Comparison of ENCODE assay signal across 8 mouse cellular contexts in the genomic region with DNA sequence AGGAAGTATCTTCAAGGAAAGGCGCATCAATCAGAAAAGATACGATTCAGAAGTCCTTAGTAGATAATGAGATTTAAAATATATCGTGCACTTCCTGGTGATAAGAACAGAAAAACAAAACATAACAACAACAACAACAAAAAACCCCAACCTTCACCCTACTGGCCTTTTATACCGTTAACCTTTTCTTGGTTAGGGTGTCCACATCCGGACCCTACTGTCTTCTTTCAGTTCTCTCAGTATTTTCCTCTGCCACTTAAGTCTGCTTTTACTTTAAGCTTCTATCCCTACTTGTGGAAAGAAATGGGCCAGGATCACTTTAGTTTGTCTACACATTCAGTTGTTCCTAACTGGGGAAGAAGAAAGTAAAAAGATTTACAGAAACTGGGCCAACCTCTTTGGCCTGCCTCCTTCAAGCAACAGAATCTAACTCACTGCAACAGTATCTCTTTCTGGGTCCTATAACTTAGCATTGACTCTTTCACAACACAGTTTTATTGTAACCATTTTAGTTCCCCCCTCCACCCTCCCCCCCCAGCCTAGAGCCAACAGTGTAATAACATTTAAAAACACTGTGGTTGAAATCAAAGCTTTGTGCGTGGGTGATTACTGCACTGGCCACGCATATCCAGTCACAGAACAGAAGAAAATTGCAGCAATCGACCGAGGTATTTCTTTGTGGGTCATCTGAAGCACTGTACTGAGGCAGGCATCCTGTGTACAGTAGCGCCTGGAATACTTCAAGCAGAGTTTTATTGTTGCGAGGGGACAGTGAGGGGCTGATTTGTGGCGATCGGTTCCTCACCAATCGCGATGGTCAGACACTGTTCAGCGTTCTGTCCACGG. TPM values are rescaled to one million over a fixed set of nuclear protein-coding genes. Genes with fewer than 3 reads are reported as not detected.
DNase-seq lines count a peak whose midpoint lies in the region; ATAC-seq and TF ChIP-seq lines count a peak whose summit lies in the region.

No protein-coding gene starts in this region.

- H3K36me3 ChIP-seq in kidney, embryonic 14.5 days (ENCODE audit: control insufficient read depth, insufficient read depth, low read length): no peaks in the 10 kb centered on the region
- H3K36me3 ChIP-seq in hindbrain, embryonic 13.5 days: no peaks in the 10 kb centered on the region
- H3K36me3 ChIP-seq in midbrain, embryonic 12.5 days: no peaks in the 10 kb centered on the region

- peak overlapping the region; percentile 47 for H3K9ac ChIP-seq in kidney, embryonic 14.5 days (ENCODE audit: low read depth, low read length)
- peak overlapping the region; percentile 40; the same call in 1 of the 2 replicates for H3K9ac ChIP-seq in hindbrain, embryonic 13.5 days
- no peak overlapping the region; the same call in 1 of the 2 replicates for H3K9ac ChIP-seq in midbrain, embryonic 12.5 days (replicated peaks)

- peak overlapping the region; percentile 54 for H3K4me2 ChIP-seq in kidney, embryonic 14.5 days (replicated peaks; ENCODE audit: low read depth, low read length)
- H3K4me2 ChIP-seq in hindbrain, embryonic 13.5 days: peak overlapping the region; percentile 56
- peak overlapping the region; percentile 72 for H3K4me2 ChIP-seq in midbrain, embryonic 12.5 days (replicated peaks)

- ATAC-seq in kidney, embryonic 14.5 days (ENCODE audit: low FRiP score, low TSS enrichment): no peak
- peak; percentile 76 for ATAC-seq in hindbrain, embryonic 13.5 days (ENCODE audit: low FRiP score)
- ATAC-seq in midbrain, embryonic 12.5 days (ENCODE audit: low FRiP score, low read depth): no peak; the same call in 1 of the 2 replicates

- TF ChIP-seq CTCF in bone marrow, adult 2 months (IDR thresholded peaks at IDR 0.05; ENCODE audit: control insufficient read depth, insufficient read depth, low read length): no peak

- H3K27ac ChIP-seq in kidney, embryonic 14.5 days (ENCODE audit: low read depth, low read length): no peak overlapping the region
- H3K27ac ChIP-seq in bone marrow, adult 2 months (ENCODE audit: control insufficient read depth, insufficient read depth, low read depth, low read length, poor library complexity): no peak overlapping the region
- H3K27ac ChIP-seq in hindbrain, embryonic 13.5 days: peak overlapping the region; percentile 99
- H3K27ac ChIP-seq in midbrain, embryonic 12.5 days (replicated peaks): no peak overlapping the region

- H3K27me3 ChIP-seq in kidney, embryonic 14.5 days (ENCODE audit: control insufficient read depth, insufficient read depth, low read length): no peaks in the 10 kb centered on the region
- no peaks in the 10 kb centered on the region for H3K27me3 ChIP-seq in hindbrain, embryonic 13.5 days
- no peaks in the 10 kb centered on the region for H3K27me3 ChIP-seq in midbrain, embryonic 12.5 days

- H3K4me1 ChIP-seq in kidney, embryonic 14.5 days (ENCODE audit: control insufficient read depth, insufficient read depth, low read length): peaks cover 2% of the 10 kb centered on the region; the same call in 1 of the 2 replicates
- no peaks in the 10 kb centered on the region; the same call in 1 of the 2 replicates for H3K4me1 ChIP-seq in bone marrow, adult 2 months (ENCODE audit: control insufficient read depth, insufficient read depth, low read length)
- peaks cover 20% of the 10 kb centered on the region for H3K4me1 ChIP-seq in hindbrain, embryonic 13.5 days (replicated peaks)
- peaks cover 17% of the 10 kb centered on the region for H3K4me1 ChIP-seq in midbrain, embryonic 12.5 days

- peak overlapping the region; percentile 97 for H3K4me3 ChIP-seq in kidney, embryonic 14.5 days (ENCODE audit: low read length)
- peak overlapping the region; percentile 60 for H3K4me3 ChIP-seq in bone marrow, adult 2 months (replicated peaks; ENCODE audit: control insufficient read depth, low read depth, low read length)
- peak overlapping the region; percentile 97 for H3K4me3 ChIP-seq in hindbrain, embryonic 13.5 days
- H3K4me3 ChIP-seq in midbrain, embryonic 12.5 days: peak overlapping the region; percentile 97

- H3K9me3 ChIP-seq in kidney, embryonic 14.5 days (ENCODE audit: control insufficient read depth, low read length): no peaks in the 10 kb centered on the region
- H3K9me3 ChIP-seq in hindbrain, embryonic 13.5 days: no peaks in the 10 kb centered on the region
- H3K9me3 ChIP-seq in midbrain, embryonic 12.5 days: no peaks in the 10 kb centered on the region

- no peak for TF ChIP-seq POLR2A in bone marrow, adult 2 months (IDR thresholded peaks at IDR 0.05; ENCODE audit: borderline replicate concordance, control insufficient read depth, low read depth, low read length)

- DNase-seq in kidney, postnatal 36 days: no peak
- no peak for DNase-seq in right cerebral cortex, postnatal 36 days (ENCODE audit: low spot score in 2 of 2)
- DNase-seq in right cerebral cortex, adult 2 months (ENCODE audit: low spot score in 2 of 2): no peak
- no peak for DNase-seq in natural killer cell, adult 2 months (ENCODE audit: low spot score in 2 of 2)

- 23% methylated on average over 17 of the region's 17 CpGs for WGBS in kidney, embryonic 14.5 days
- WGBS in bone marrow, adult 2 months: 10% methylated on average over 17 of the region's 17 CpGs
- WGBS in hindbrain, embryonic 13.5 days: 27% methylated on average over 17 of the region's 17 CpGs
- 28% methylated on average over 17 of the region's 17 CpGs for WGBS in midbrain, embryonic 12.5 days

RNA-seq across cellular contexts. Expression of a gene that starts 0.8 kb away (rescaled TPM):
- polyA plus RNA-seq in kidney, embryonic 14.5 days (2014; fragmentation: Nextera tagmentation; extraction: Ambion mirVana): 17.0 and 24.8 TPM in 2 replicates
- 19.5 and 21.2 TPM in 2 replicates for polyA plus RNA-seq in bone marrow, adult 2 months (2011; ENCODE audit: insufficient read depth, insufficient read length, low replicate concordance, missing spikeins)
- 40.6 and 47.8 TPM in 2 replicates for polyA plus RNA-seq in hindbrain, embryonic 13.5 days (2015; fragmentation: Nextera tagmentation; extraction: Ambion mirVana)
- polyA plus RNA-seq in midbrain, embryonic 12.5 days (2016; fragmentation: Nextera tagmentation; extraction: Ambion mirVana): 44.0 and 48.4 TPM in 2 replicates
